Mouse (Mus musculus) fibroblast of lung, adult 2 months (primary cell): ENCODE measurements around the gene Mef2d.

Experiments used
- DNase-seq: peaks from one replicate; pipeline ENCODE4 v3.0.0-alpha.2; 2011; ENCODE audit warnings: low read depth

Gene Mef2d

GRCm38 (mm10) chr3:88141787-88142523 is at the start of gene Mef2d:
TSS of gene Mef2d (plus strand) at chr3:88142372.
- DNase-seq = peak; percentile 90

DNA sequence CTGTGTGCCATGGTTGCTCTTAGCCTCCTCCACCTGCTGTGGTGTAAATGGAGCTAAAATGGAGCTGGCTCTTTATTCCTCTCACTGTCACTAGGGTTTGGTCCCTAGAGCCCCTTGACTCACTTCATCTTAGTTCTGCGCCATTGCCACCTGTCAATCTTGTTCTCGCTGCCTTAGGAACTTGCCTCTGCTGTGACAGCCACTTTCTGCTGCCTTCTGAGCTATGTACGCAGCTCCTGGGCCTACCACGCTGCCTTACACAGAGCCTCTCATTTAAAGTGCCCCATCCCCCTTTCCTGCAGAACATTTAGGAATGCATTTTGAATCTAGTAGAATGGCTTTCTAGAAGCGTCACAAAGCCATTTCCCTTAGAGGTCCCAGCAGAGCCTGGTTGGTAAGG is 48.0 kb upstream of the Mef2d start:
- DNase-seq = no peak

DNA sequence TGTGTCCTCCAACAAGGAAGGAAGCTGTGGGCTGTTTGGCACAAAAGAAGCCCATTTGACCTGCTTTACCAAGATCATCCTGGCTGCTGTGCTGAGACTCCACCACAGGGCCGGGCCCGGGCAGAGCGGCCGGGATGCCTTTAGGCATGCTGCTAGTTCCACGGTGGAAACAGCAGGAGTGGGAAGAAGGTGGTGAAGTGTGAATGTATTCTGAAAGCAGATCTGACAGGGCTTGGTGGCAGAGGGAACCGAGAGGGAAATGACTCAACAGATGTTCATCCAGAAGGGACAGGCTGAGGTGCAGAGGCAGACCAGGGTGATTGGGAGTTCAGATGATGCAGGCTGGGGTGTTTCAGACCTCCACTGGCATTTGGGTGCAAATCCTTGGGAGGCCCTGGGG is 44.5 kb upstream of the Mef2d start:
- DNase-seq = no peak

DNA sequence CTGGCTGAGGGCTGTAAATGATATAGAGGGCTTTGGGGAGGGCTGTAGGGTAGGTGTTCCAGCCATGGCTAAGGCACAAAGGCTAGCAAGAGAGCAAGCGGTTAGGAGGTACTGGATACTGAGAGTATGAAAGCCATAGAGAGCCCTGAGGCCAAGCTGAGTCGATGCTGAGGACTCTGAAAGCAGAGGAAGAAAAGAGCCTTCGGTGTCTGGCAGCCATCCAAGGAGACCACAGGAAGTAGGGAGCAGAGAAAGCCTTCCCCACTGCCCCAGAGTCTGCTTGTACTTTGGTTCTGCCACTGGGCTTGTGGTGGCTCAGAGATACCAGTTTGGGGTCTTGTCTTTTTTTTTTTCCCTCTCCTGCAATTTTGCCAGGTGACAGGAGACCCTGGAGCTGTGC is 41.9 kb upstream of the Mef2d start:
- no peak for DNase-seq

DNA sequence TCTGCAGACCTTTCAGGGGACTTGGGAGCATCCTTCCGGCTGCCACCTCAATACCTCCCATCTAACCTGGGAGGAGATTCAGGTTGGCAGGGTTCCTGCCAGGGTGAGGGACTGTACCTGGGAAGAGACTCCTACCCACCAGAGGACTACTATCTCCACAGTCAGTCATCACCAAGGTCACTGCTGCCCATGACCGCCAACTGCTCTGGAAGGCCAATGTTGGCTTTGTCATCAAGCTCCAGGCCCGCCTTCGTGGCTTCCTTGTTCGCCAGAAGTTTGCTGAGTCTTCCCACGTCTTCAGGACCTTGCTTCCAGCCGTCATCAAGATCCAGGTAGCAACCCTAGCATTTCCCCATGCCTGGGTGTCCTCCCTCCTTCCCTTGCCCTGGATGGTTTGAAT is 40.4 kb upstream of the Mef2d start:
- DNase-seq = no peak

DNA sequence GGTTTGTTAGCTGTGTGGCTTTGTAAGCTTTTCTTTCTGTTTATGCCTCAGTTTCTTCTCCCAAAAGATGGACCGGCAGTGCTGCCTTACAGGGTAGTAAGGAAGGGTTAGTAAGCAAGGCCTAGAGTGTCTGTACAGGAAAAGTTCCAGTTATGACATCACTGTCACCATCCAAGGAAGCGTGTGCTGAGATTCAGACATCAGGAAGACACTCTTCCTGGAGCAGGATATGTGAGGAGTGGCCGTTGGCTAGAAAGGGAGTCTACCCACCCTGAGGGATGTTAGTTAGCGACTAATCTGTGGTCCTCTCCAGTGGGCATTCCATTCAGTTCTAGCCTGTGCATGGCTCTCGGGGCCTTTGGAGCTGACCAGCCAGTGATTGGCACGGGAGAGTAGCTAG is 40.0 kb upstream of the Mef2d start:
- no peak for DNase-seq

DNA sequence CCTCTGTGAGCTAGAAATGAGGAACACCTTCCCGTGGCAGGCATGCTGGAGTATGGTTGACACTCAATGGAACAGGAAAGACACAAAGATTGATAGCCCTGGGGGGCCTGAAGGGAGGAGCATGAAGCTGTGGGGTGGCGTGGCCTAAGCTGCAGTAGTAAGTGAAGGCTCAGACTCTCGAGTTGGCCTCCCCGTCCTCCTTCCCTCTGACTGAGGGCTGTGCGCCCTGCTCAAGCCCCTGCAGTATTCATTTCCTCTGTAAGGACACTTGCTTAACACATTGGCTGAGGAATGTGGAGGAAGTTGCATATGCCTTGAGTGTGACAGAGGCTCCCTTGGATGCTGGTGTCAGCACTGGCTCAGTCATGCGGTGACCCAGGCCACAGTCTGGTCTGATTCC is 39.6 kb upstream of the Mef2d start:
- DNase-seq = no peak

- DNase-seq = no peak
Measured at GRCm38 (mm10) chr3:88106126-88106525, 36.0 kb upstream of the Mef2d start.

GRCm38 (mm10) chr3:88109126-88109525 is 33.0 kb upstream of the Mef2d start:
- DNase-seq = no peak

GRCm38 (mm10) chr3:88114396-88114795 is 27.8 kb upstream of the Mef2d start:
- DNase-seq = no peak

DNA sequence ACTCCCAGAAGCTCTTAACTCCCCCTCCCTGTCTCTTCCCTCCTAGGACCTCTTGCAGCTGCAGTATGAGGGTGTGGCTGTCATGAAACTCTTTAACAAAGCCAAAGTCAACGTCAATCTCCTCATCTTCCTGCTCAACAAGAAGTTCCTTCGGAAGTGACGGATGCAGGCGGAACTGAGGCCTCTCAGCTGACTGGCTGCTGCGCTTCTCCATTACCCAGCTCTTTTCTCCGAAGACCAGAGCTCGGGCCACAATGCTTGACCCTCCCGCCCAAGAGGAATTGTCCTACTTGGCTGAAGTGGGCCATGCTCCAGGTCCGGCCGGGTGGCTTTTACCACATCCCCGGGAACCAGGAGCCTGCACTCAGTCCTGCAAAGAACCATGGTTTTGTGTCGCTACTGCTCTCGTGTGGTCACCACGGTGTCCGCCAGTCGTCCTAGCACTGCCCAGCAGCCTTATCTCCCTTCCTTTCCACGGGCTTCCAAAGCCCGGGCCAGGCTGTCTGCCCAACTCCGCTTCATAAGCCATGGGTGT is 22.0 kb upstream of the Mef2d start:
- no peak for DNase-seq

DNA sequence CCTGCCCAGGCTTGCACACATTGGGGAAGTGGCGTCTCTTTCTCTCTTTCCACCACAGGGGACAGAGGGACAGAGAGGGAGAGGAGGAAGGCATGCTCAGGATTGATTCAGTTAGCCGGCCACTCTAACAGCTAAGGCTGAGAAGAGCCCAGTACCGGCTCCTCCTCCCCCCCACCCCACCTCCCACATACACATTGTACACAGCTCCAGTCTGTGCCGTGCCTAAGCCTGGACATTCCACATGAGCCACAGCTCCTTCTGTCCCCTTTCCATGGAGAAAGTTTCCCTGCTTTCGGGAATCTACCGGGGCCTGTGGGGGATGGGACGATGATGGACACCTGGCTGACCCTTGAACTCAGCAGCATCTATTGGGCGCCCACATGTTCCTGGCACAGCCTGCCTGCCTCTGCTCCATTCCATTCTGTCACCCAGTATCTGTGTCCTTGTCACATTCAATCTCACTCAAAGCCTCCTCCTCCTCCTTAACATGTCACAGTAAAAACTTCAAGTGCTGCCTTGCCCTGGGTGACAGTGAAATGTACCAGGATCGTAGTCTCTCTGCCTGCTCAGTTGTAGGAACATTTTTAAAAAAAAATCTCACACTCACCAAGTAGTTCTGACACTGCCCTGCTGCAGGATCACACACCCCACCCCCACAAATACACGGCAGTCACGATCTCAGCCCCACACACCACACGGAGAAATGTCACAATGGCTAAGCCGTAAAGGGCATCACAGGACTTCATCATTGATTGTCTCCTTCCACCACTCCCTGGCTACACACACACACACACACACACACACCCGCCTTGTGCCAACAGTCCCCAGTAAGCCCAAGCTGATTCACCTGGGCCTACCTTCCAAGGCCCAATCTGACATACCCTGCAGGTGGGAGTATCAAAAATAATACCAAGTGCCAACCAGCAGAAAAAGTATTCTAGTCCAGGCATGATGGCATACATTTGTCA is 20.7 kb upstream of the Mef2d start:
- DNase-seq = no peak

DNA sequence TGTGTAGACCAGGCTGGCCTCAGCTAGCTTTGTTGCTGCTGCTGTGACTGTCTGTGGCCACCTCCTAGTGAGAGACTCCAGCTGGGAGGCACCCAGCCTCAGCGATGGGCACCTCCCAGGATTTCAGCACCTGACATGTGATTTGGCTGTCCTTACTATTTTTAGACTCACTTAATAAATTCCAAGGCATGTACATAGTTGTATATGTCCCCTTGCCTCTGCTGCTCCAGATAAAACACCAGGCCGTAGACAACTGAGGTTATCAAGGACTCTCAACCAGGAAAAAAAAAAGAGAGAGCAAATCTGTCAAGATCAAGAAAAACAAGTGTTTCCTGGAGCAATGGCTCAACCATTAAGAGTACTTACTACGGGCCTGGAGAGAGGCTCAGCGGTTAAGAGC is 17.0 kb upstream of the Mef2d start:
- DNase-seq = no peak

- DNase-seq = no peak
Measured at GRCm38 (mm10) chr3:88126181-88126580, 16.0 kb upstream of the Mef2d start.

- no peak for DNase-seq
Measured at GRCm38 (mm10) chr3:88127636-88128035, 14.5 kb upstream of the Mef2d start.

GRCm38 (mm10) chr3:88128056-88128455 is 14.1 kb upstream of the Mef2d start:
- no peak for DNase-seq

- no peak for DNase-seq
Measured at GRCm38 (mm10) chr3:88129006-88129405, 13.2 kb upstream of the Mef2d start.

- DNase-seq = no peak
Measured at GRCm38 (mm10) chr3:88131071-88131470, 11.1 kb upstream of the Mef2d start.

DNA sequence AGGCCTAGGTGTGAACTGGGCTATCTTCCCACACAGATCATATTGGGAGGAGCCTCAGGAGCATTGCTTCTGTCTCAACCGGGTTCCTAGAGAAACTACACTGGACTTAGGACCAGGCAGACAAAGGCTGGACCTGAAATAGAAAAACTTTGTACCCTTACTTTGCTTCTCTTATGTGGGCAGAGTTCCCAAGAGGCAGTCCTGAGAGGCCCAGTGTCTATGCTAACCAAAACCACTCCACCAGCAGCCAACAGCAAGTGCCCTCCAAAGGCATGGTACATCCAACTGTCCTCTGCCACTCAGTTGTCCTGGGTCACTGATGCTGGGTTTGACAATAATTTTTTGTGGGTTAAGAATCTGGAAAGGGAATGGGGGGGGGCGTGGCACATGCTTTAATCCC is 9.7 kb upstream of the Mef2d start:
- DNase-seq = no peak

GRCm38 (mm10) chr3:88133187-88133771 is 8.9 kb upstream of the Mef2d start:
- DNase-seq = no peak

DNA sequence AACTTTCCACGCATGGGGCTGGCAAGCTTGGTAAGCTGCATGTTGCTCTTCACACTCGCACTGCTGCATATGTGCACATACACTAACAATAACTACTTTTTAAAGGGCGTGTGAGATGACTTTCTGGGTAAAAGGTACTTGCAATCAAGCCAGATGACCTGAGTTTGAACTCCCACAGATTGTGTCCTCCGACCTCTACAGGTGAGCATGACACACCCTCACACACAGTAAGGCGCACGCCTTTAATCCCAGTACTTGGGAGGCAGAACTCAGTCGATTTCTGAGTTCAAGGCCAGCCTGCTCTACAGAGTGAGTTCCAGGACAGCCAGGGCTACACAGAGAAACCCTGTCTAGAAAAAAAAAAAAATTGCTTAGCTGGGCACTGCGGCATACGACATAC is 5.8 kb upstream of the Mef2d start:
- DNase-seq = no peak

- DNase-seq = no peak
Measured at GRCm38 (mm10) chr3:88136945-88137494, 5.2 kb upstream of the Mef2d start.
